Mouse (Mus musculus): ENCODE measurements at regions not wholly inside any gene's neighbourhood (a gene's known extent, or its start where the extent isn't known, plus 50 kb on each side); places are given as distances from the start of the nearest gene placed in this dataset.
"Not testable (repeated sequence)": the region's sequence is repeated elsewhere in the genome, so short reads cannot be mapped to it uniquely, and the experiment has no call there.

- not testable (repeated sequence) for H3K27me3 ChIP-seq (ENCODE audit: control insufficient read depth, insufficient read depth, low read length); H3K9me3 ChIP-seq (ENCODE audit: control insufficient read depth, low read length); H3K4me2 ChIP-seq (replicated peaks; ENCODE audit: low read depth); ATAC-seq (ENCODE audit: low FRiP score, low TSS enrichment); DNase-seq (ENCODE audit: low spot score); H3K36me3 ChIP-seq (ENCODE audit: control insufficient read depth, insufficient read depth, low read length); H3K4me1 ChIP-seq (replicated peaks; ENCODE audit: control insufficient read depth, insufficient read depth); H3K27ac ChIP-seq (replicated peaks); H3K9ac ChIP-seq (ENCODE audit: low read length); H3K4me3 ChIP-seq (ENCODE audit: low read depth, low read length)
Measured at GRCm38 (mm10) chr13:11030874-11031273, 670.2 kb upstream of the Chrm3 start.

- Histone ChIP-seq H3K27ac (replicated peaks) (no peak overlapping the region), H3K9me3 (ENCODE audit: control insufficient read depth, low read length) (no peaks in the 10 kb centered on the region), H3K4me2 (replicated peaks; ENCODE audit: low read depth) (no peak overlapping the region), H3K9ac (ENCODE audit: low read length) (no peak overlapping the region), H3K4me1 (replicated peaks; ENCODE audit: control insufficient read depth, insufficient read depth) (no peaks in the 10 kb centered on the region), H3K36me3 (ENCODE audit: control insufficient read depth, insufficient read depth, low read length) (no peaks in the 10 kb centered on the region), H3K4me3 (ENCODE audit: low read depth, low read length) (no peak overlapping the region), H3K27me3 (ENCODE audit: control insufficient read depth, insufficient read depth, low read length) (no peaks in the 10 kb centered on the region)
- TF ChIP-seq EP300 (optimal IDR thresholded peaks at IDR 0.05), result no peak
- TF ChIP-seq CTCF (IDR thresholded peaks at IDR 0.05; ENCODE audit: low read depth), result no peak
- no peak for DNase-seq (ENCODE audit: low spot score)
- whole genome bisulfite sequencing, result 74% methylated on average over 4 of the region's 4 CpGs
- ATAC-seq (ENCODE audit: low FRiP score, low TSS enrichment), result no peak
Measured at GRCm38 (mm10) chr13:11030381-11030780, 669.7 kb upstream of the Chrm3 start.

GRCm38 (mm10) chr13:11025918-11026317 lies 665.3 kb upstream of the Chrm3 start:
- ATAC-seq (ENCODE audit: low FRiP score, low TSS enrichment) (no peak), DNase-seq (ENCODE audit: low spot score) (no peak)
- Histone ChIP-seq H3K4me2 (replicated peaks; ENCODE audit: low read depth) (no peak overlapping the region), H3K27ac (replicated peaks) (no peak overlapping the region), H3K27me3 (ENCODE audit: control insufficient read depth, insufficient read depth, low read length) (no peaks in the 10 kb centered on the region), H3K4me3 (ENCODE audit: low read depth, low read length) (no peak overlapping the region), H3K4me1 (replicated peaks; ENCODE audit: control insufficient read depth, insufficient read depth) (no peaks in the 10 kb centered on the region), H3K36me3 (ENCODE audit: control insufficient read depth, insufficient read depth, low read length) (no peaks in the 10 kb centered on the region), H3K9me3 (ENCODE audit: control insufficient read depth, low read length) (no peaks in the 10 kb centered on the region), H3K9ac (ENCODE audit: low read length) (no peak overlapping the region)
- TF ChIP-seq CTCF (IDR thresholded peaks at IDR 0.05; ENCODE audit: low read depth) (no peak), EP300 (optimal IDR thresholded peaks at IDR 0.05) (no peak)
- 61% methylated on average over 3 of the region's 3 CpGs for whole genome bisulfite sequencing

- ATAC-seq (ENCODE audit: low FRiP score, low TSS enrichment) (no peak), DNase-seq (ENCODE audit: low spot score) (no peak)
- Histone ChIP-seq H3K9ac (ENCODE audit: low read length) (no peak overlapping the region), H3K4me2 (replicated peaks; ENCODE audit: low read depth) (no peak overlapping the region), H3K27me3 (ENCODE audit: control insufficient read depth, insufficient read depth, low read length) (no peaks in the 10 kb centered on the region), H3K27ac (replicated peaks) (no peak overlapping the region), H3K36me3 (ENCODE audit: control insufficient read depth, insufficient read depth, low read length) (no peaks in the 10 kb centered on the region), H3K4me3 (ENCODE audit: low read depth, low read length) (no peak overlapping the region), H3K4me1 (replicated peaks; ENCODE audit: control insufficient read depth, insufficient read depth) (no peaks in the 10 kb centered on the region), H3K9me3 (ENCODE audit: control insufficient read depth, low read length) (no peaks in the 10 kb centered on the region)
- TF ChIP-seq CTCF (IDR thresholded peaks at IDR 0.05; ENCODE audit: low read depth), result no peak
- no peak for TF ChIP-seq EP300 (optimal IDR thresholded peaks at IDR 0.05)
- 61% methylated on average over 2 of the region's 2 CpGs for WGBS
Measured at GRCm38 (mm10) chr13:11024441-11024840, 663.8 kb upstream of the Chrm3 start.

GRCm38 (mm10) chr13:11017584-11017983 lies 656.9 kb upstream of the Chrm3 start:
- Histone ChIP-seq H3K4me3 (ENCODE audit: low read depth, low read length) (no peak overlapping the region), H3K9me3 (ENCODE audit: control insufficient read depth, low read length) (no peaks in the 10 kb centered on the region), H3K27me3 (ENCODE audit: control insufficient read depth, insufficient read depth, low read length) (no peaks in the 10 kb centered on the region), H3K27ac (replicated peaks) (no peak overlapping the region), H3K9ac (ENCODE audit: low read length) (no peak overlapping the region), H3K4me2 (replicated peaks; ENCODE audit: low read depth) (no peak overlapping the region), H3K4me1 (replicated peaks; ENCODE audit: control insufficient read depth, insufficient read depth) (no peaks in the 10 kb centered on the region), H3K36me3 (ENCODE audit: control insufficient read depth, insufficient read depth, low read length) (no peaks in the 10 kb centered on the region)
- DNase-seq (ENCODE audit: low spot score), result no peak
- no peak for TF ChIP-seq EP300 (optimal IDR thresholded peaks at IDR 0.05)
- TF ChIP-seq CTCF (IDR thresholded peaks at IDR 0.05; ENCODE audit: low read depth), result no peak
- WGBS, result 84% methylated on average over 7 of the region's 7 CpGs
- no peak for ATAC-seq (ENCODE audit: low FRiP score, low TSS enrichment)

GRCm38 (mm10) chr13:11005374-11005773 lies 644.7 kb upstream of the Chrm3 start:
- no peak for TF ChIP-seq EP300 (optimal IDR thresholded peaks at IDR 0.05)
- TF ChIP-seq CTCF (IDR thresholded peaks at IDR 0.05; ENCODE audit: low read depth), result no peak
- no peak overlapping the region for H3K4me2 ChIP-seq (replicated peaks; ENCODE audit: low read depth)
- H3K27ac ChIP-seq (replicated peaks), result no peak overlapping the region
- no peak overlapping the region for H3K4me3 ChIP-seq (ENCODE audit: low read depth, low read length)
- DNase-seq (ENCODE audit: low spot score) (no peak), ATAC-seq (ENCODE audit: low FRiP score, low TSS enrichment) (no peak)
- H3K27me3 ChIP-seq (ENCODE audit: control insufficient read depth, insufficient read depth, low read length), result no peaks in the 10 kb centered on the region
- H3K9ac ChIP-seq (ENCODE audit: low read length), result no peak overlapping the region
- 48% methylated on average over 4 of the region's 4 CpGs for WGBS
- H3K9me3 ChIP-seq (ENCODE audit: control insufficient read depth, low read length), result no peaks in the 10 kb centered on the region
- no peaks in the 10 kb centered on the region for H3K36me3 ChIP-seq (ENCODE audit: control insufficient read depth, insufficient read depth, low read length)
- H3K4me1 ChIP-seq (replicated peaks; ENCODE audit: control insufficient read depth, insufficient read depth), result no peaks in the 10 kb centered on the region

All from stomach, postnatal 0 days (tissue).